Mouse (Mus musculus): Measurements from ENCODE around the gene Vwc2. TPM values are rescaled to one million over a fixed set of nuclear protein-coding genes. Genes with fewer than 3 reads are reported as not detected.

The Vwc2 gene
- total RNA-seq (2023), result not detected in 2 replicates

GRCm38 (mm10) chr11:11113576-11114233 lies at the start of gene Vwc2:
Gene Vwc2, plus strand, starts transcription at chr11:11114223.

